Mouse (Mus musculus): Measurements from ENCODE around the gene Asl.

DNA sequence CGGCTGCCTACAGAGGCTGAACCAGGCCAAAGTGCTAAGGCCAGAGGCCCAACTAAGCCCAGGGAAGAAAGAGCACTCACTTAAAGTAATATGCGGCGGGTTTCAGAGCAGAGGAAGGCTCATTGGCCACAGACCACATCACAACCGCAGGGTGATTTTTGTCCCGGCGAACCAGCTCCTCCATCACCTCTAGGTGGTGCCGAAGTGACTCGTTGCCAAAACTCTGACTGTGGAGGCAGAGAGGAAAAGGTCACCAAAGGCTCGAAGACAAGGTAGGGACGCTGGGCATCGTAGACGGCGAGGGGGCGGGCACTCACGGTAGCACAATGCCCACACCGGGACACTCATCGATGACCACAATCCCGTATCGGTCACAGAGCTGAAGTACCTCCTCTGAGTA, 31.3 kb downstream of the Asl start:
- TF ChIP-seq TCF12 (IDR thresholded peaks at IDR 0.05; ENCODE audit: low read depth, low read length) = no peak
- TF ChIP-seq POLR2AphosphoS5 (IDR thresholded peaks at IDR 0.05; ENCODE audit: borderline replicate concordance, low read depth, low read length) = no peak
